Mouse (Mus musculus) CH12.LX (cell line): ENCODE measurements around the gene Narfl.

Source experiments
- CTCF ChIP-seq, 2 experiments: IDR thresholded peaks in 1 of 2; conservative IDR thresholded peaks in 1 of 2; 2 replicates each; pipeline ENCODE4 v1.5.1; 2011 to 2012; ENCODE audit warnings: low read depth in 2 of 2, low read length in 2 of 2, improper control_type of control experiment in 1 of 2, inconsistent platforms in 1 of 2, mild to moderate bottlenecking in 1 of 2, moderate library complexity in 1 of 2
- EP300 ChIP-seq: IDR thresholded peaks from 2 replicates; pipeline ENCODE4 v1.6.1; 2011; ENCODE audit warnings: low read length, improper control_type of control experiment
- MXI1 ChIP-seq: IDR thresholded peaks from 2 replicates; pipeline ENCODE4 v1.6.1; 2011; ENCODE audit warnings: mild to moderate bottlenecking, low read depth, low read length, improper control_type of control experiment
- MYC ChIP-seq: IDR thresholded peaks from 2 replicates; pipeline ENCODE4 v1.6.1; 2011; ENCODE audit warnings: low read depth, mild to moderate bottlenecking, improper control_type of control experiment, low read length
- SIN3A ChIP-seq: IDR thresholded peaks from 2 replicates; pipeline ENCODE4 v1.6.1; 2012; ENCODE audit warnings: low read length, improper control_type of control experiment, inconsistent platforms
- UBTF ChIP-seq: IDR thresholded peaks from 2 replicates; pipeline ENCODE4 v1.6.1; 2012; ENCODE audit warnings: low read depth, mild to moderate bottlenecking, inconsistent platforms, low read length, improper control_type of control experiment, moderate library complexity
- USF1 ChIP-seq: IDR thresholded peaks from 2 replicates; pipeline ENCODE4 v1.6.1; 2014; ENCODE audit warnings: low read depth, mild to moderate bottlenecking, inconsistent platforms, low read length, improper control_type of control experiment
- ZMIZ1 ChIP-seq: IDR thresholded peaks from 2 replicates; pipeline ENCODE4 v1.6.1; 2012; ENCODE audit warnings: low read depth, mild to moderate bottlenecking, inconsistent platforms, low read length, improper control_type of control experiment

- no peak for TF ChIP-seq CTCF (conservative IDR thresholded peaks at IDR 0.05 in 1 of 2, IDR thresholded peaks at IDR 0.05 in 1 of 2; ENCODE audit: low read depth in 2 of 2, low read length in 2 of 2)
- no peak for TF ChIP-seq UBTF
- no peak for TF ChIP-seq USF1
- TF ChIP-seq SIN3A = no peak
- TF ChIP-seq MYC = no peak
- no peak for TF ChIP-seq MXI1
- no peak for TF ChIP-seq EP300
- TF ChIP-seq ZMIZ1 = no peak
Measured at GRCm38 (mm10) chr17:25810890-25811289, 37.3 kb downstream of the Narfl start.
